Mouse (Mus musculus) cerebellum, adult 8-10 months (tissue): ENCODE measurements around the gene Timm29.

ENCODE experiments used
- DNase-seq: peaks from one replicate; pipeline ENCODE4 v3.0.0; 2022

Timm29 gene

GRCm38 (mm10) chr9:21620229-21620628 is 27.7 kb downstream of the Timm29 start:
- no peak for DNase-seq

GRCm38 (mm10) chr9:21622676-21623075 is 30.2 kb downstream of the Timm29 start:
- no peak for DNase-seq

- no peak for DNase-seq
Observed at GRCm38 (mm10) chr9:21625342-21626339, 33.1 kb downstream of the Timm29 start.

- no peak for DNase-seq
Observed at GRCm38 (mm10) chr9:21626571-21626970, 34.0 kb downstream of the Timm29 start.

- no peak for DNase-seq
Observed at GRCm38 (mm10) chr9:21627145-21627795, 34.7 kb downstream of the Timm29 start.

GRCm38 (mm10) chr9:21630673-21631072 is 38.2 kb downstream of the Timm29 start:
- DNase-seq = peak; percentile 49

- DNase-seq = no peak
Observed at GRCm38 (mm10) chr9:21633106-21633505, 40.6 kb downstream of the Timm29 start.

- DNase-seq = peak; percentile 45
Observed at GRCm38 (mm10) chr9:21635639-21636038, 43.1 kb downstream of the Timm29 start.

- DNase-seq = peak; percentile 49
Observed at GRCm38 (mm10) chr9:21639031-21639430, 46.5 kb downstream of the Timm29 start.
